Mouse (Mus musculus): ENCODE measurements around the gene Ryr1. TPM values are rescaled to one million over a fixed set of nuclear protein-coding genes. Genes with fewer than 3 reads are reported as not detected.
"Not testable (repeated sequence)": the region's sequence is repeated elsewhere in the genome, so short reads cannot be mapped to it uniquely, and the experiment has no call there.

Gene Ryr1
- total RNA-seq, 2 experiments from 2014 or later, result 420 to 483 TPM

GRCm38 (mm10) chr7:29084411-29084810 lies 40.6 kb downstream of the Ryr1 start:
- DNase-seq (ENCODE audit: low spot score in 2 of 2), result no peak

DNA sequence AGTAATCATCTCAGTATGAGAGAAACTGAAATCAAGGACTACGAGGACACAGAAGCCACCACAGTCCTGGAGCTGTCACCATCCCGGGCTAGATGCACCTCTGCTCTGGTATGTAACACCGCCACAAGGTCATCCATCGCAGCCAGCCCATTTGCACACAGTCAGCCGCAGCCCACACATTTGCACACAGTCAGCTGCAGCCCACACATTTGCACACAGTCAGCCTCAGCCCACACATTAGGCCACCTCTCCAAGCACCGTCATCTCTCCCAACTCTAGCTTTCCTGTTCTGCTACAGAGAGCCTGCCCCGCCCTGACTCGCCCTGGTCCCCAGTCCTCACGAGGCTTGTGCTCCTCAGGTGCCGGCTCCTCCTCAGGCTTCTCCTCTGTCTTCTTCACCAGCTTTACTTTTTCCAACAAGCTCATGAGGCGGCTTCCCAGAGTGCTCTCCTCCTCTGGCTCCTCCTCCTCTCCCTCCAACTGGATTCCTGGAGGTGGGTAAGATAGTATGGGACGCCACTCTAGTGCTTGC lies 45.5 kb downstream of the Ryr1 start:
- DNase-seq (ENCODE audit: low spot score in 2 of 2), result no peak

DNA sequence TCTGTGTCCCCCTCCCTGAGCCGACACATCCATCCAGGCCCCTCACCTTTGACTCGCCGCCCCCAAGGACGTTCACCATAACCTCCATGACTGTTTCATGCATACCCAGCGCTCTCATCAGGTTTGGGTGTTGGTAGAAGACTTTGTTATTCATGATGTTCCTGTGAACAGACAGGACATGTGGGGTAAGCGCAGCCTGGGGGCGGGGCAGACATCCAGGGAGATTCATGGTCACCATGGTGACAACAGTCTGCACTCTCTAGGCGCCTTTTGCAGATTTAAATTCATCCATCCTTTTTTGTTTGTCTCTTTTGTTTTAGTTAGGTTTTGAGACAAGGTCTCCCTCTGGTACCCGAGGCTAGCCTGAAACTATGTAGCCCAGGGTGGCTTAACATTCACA lies 48.0 kb downstream of the Ryr1 start:
- no peak for DNase-seq (ENCODE audit: low spot score in 2 of 2)

DNA sequence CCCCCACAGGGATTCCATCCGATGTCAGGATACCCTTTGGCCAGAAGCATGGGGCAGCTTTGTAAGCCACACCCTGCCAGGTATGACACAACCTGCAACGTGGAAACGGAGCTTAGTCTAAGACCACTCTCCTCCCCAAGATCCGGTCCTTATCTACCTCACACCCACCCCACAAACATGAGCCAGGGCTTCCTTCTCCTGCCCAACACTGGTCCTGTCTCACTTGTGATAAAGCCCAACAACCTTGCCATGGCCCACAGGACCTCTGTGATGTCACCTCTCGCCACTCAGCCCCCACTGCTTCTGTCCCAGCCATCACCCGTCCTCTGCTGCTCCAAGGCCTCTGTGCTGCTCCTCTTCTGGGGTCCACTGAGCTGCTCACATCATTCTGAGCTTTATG lies 49.8 kb downstream of the Ryr1 start:
- DNase-seq (ENCODE audit: low spot score in 2 of 2), result no peak

DNA sequence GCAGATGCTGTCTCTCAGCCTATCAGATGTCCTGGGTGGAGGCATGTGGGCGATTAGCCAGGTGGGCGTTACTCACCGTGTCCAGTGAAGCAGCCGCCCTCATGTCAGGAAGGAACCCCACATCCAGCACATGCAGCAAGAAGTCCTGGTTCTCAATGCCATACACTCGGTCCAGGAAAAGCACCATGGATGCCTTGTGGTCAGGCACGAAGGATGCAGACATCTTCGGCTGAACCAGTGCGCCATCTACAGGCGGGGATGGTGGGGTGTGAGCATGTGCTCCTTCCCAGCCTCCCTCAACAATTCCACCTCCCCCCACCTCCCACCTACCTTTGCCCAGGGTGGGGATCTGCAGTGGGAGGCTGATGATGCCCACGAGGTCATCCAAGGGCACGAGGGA lies 52.3 kb downstream of the Ryr1 start:
- peak in 1 of 2 experiments; percentile 32 for DNase-seq (ENCODE audit: low spot score in 2 of 2)

DNA sequence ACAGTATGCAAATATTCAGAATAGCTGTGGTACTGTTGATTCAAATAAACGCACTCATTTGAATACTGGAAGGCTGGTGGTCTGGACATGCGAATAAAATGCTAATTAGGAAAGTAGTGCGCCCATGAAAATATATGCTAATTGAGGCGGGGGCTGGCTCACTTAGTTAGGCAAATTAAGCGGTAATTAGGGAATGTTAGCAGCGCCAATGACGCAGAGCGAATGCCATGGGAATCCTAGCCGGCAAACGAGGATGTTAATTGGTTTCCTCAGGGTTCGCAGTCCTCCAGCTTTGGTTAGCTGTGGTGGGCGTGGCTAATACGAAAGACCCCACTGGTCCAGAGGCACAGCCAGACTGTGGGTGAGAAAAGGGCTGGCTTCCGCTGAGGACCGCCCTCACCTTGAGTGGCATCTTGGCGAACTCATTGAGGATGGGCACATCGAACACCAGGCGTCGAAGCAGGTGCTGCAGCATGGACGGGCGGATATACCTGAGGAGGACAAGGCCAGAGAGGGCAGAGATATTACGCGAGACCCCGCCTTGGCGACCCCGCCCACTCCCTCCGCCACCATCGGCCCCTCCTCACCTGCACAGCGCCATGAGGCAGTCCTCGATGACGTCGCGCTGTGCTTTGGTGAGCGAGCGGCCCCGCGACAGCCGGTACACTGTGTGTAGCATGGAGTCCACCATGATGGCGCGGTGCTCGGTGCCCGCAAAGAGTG lies 53.6 kb downstream of the Ryr1 start:
- DNase-seq (ENCODE audit: low spot score in 2 of 2), result no peak

- DNase-seq (ENCODE audit: low spot score in 2 of 2), result no peak
Measured at GRCm38 (mm10) chr7:29070364-29071168, 54.4 kb downstream of the Ryr1 start.

DNA sequence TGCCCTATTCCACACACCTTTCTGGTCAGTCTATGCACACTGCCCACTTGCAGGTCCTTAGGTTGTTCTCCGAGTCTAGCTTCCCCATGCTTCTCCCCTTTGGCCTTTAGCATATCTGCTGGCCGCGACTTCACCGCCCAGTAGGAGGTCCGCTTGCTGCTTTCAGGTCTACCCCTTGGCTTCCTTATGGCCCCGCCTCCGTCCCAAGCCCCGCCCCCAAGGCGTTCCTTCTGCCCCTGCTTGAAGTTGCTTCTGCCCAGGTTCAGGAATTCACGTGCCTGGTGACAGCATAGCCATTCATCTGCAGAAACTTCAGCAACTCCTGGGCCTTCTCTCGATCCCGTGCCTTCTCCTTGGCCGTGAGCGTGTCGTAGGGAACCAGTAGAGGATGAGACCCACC lies 57.2 kb downstream of the Ryr1 start:
- DNase-seq (ENCODE audit: low spot score in 2 of 2), result no peak

GRCm38 (mm10) chr7:29063476-29063875 lies 61.5 kb downstream of the Ryr1 start:
- DNase-seq (ENCODE audit: low spot score in 2 of 2), result not testable (repeated sequence)

DNA sequence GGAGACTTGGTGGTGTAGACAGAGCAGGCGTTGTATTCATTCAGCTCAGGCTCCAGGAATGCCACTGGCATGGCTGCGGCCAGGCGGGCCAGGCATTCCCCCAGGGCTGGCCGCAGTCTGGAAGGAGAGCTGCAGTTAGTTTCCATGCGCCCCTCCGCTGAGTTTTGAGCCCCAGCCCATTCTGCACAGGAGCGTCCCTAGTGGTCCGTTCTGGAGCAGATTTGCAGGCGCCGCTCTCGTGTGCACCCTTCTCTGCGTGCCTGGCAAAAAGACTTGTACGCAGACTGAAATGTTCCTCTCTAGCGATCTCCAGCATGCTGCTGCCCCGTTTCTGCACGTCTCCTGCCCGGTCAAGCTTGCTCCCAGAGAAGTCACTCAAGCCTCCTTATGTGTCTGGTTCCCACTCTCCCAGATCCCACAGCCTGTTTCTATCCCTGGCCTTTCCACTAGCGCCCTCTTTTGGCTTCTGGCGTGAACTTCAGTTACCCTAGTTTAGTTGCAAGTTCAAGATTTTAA lies 63.4 kb downstream of the Ryr1 start:
- peak in 1 of 2 experiments; percentile 40 for DNase-seq (ENCODE audit: low spot score in 2 of 2)

DNA sequence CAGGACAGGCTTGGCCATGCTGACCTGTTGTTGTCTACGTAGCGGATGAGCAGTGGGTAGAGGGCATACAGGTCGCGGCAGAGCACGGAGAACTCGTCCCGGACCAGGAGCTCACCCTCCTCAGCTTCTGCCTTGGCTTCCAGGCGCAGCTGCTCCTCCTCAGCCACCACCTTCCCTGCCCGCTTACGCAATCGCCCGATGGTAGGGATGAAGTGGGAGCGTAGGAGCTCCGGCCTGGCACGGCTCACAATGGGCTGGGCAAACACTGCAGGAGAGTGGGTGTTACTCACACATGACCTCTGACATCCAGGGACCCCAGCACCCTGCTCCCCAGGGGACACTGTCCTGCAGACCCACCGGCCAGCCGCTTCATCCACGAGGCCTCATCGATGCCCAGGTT lies 65.5 kb downstream of the Ryr1 start:
- no peak for DNase-seq (ENCODE audit: low spot score in 2 of 2)

GRCm38 (mm10) chr7:29052821-29053220 lies 72.2 kb downstream of the Ryr1 start:
- no peak for DNase-seq (ENCODE audit: low spot score in 2 of 2)

DNA sequence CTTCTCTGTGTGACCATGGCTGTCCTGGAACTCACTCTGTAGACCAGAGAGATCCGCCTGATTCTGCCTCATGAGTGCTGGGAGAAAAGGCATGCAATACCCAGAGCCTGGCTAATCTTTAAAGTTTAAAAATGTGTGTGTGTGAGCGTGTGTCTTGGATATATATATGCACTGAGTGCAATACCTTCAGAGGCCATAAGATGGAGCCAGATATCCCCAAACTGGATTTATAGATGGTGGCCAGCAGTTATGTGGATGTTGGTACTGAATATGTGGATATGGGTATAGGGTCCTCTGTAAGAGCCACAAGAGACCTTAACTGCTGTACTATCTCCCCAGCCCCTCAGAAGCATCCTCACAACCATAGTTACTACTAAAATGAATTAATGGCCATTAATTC lies 74.2 kb downstream of the Ryr1 start:
- DNase-seq (ENCODE audit: low spot score in 2 of 2), result peak in 1 of 2 experiments; percentile 47

- no peak for DNase-seq (ENCODE audit: low spot score in 2 of 2)
Measured at GRCm38 (mm10) chr7:29048615-29049014, 76.4 kb downstream of the Ryr1 start.

DNA sequence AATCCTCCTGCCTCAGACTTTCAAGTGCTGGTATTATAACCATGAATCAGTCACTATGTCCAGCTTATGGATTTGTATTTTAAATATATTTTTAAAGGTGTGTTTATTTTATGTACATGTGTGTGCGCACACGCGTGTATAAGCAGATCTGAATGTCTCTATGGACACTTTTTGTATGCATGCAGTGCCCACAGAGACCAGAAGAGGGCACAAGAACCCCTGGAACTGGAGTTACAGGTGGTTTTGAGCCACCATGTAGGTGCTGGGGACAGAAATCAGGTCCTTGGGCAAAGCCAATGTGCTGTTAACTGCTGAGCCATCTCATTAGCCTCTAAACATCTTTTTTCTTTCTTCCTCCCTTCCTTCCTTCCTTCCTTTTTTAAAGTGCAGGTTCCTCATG lies 76.9 kb downstream of the Ryr1 start:
- DNase-seq (ENCODE audit: low spot score in 2 of 2), result no peak

DNA sequence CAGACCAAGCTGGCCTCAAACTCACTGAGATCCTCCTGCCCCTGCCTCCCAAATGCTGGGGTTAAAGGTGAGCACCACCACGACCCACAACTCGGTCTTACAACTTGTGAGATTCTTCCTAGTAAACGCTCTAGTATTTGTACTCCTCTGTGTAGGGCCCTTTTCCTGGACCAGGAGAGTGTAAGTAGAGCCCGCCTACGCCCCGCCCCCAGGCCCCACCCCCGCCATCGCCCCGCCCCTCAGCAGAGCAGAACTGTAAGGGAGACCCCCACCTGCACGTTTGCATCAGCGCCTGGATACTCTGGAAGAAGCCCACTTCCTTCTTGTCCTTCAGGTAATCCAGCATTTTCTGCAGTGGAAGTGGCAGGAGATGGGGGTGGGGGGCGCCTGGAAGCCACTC lies 78.4 kb downstream of the Ryr1 start:
- no peak for DNase-seq (ENCODE audit: low spot score in 2 of 2)

GRCm38 (mm10) chr7:29044302-29044701 lies 80.7 kb downstream of the Ryr1 start:
- no peak for DNase-seq (ENCODE audit: low spot score in 2 of 2)

GRCm38 (mm10) chr7:29043674-29044057 lies 81.3 kb downstream of the Ryr1 start:
- no peak for DNase-seq (ENCODE audit: low spot score in 2 of 2)

DNA sequence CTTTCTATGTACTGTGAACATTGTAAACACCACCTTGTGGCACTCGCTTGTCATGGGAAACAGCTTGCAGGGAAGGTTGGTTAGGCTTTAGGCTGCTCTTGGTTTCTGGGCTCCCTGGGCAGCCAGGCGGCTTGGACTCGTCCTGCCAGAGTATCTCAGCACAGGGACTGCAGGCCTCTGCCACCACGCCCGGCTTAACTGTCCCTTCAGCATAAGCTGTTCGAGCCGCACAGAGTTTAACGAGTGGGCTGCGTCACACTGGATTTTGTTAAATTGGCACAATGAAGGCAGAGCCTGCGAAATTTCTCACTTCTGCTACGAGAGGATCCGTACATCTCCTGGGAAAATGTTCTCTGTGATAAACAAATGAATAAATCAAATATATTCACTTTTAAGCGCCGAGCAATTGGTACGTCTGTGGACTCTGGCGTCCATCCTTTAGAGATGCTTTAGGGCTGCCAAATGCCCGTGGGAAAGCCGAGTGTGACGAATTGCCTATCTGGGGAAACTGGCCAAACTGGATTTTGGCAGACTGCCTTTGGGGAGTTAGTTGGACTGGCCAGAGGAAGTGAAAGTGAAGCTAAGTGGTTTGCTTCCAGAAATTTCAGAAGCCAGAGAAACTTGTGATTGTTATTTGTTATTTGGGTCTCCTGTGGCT lies 81.8 kb downstream of the Ryr1 start:
- peak; percentile 53 to 68 for DNase-seq (ENCODE audit: low spot score in 2 of 2)

DNA sequence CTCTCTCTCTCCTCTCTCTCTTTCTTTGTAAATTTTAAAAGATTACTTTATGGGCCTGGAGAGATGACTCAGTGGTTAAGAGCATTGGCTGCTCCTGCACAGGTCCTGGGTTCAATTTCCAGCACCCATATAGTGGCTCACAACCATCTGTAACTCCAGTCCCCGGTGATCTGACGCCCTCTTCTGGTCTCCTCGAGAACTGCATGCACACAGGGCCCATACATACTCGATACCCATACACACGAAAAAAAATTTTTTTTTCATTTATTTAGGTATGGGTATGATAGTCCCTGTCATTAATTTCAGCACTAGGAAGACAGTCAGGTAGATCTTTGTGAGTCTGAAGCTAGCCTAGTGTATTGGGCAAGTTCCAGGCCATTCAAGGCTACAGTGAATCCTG lies 83.8 kb downstream of the Ryr1 start:
- DNase-seq (ENCODE audit: low spot score in 2 of 2), result no peak

DNA sequence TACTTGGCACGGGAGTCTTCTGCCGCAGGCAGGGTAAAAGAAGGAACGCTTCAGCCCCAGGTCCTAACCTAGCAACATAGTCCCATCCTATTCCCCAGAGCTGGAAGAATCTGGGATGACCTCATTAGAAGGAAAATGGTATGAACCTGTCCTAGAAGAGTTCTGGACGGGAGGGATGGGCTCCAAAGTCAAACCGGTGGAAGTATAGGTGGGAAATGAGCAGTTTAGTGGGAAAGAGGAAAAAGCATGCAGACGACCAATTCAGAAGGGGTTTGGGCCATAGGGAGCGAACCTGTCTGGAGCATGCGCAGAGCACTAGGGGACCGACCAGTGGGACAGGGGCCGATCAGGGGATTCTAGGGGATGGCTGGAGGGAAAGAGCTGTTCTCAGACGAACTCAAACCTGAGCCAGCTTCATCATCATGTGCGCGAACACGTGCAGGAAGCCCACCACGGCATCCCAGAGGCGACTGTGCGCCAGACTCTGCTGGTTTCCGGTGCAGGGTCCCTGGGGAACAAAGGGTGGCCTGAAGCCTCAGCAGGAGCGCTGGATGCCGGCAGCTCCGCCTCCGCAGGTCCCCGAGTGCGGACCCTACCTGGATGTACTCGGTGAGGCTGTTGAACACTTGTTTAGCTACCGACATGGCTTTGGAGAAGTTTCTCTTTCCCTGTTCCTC lies 84.9 kb downstream of the Ryr1 start:
- no peak for DNase-seq (ENCODE audit: low spot score in 2 of 2)
